Mouse (Mus musculus) CH12.LX (cell line): ENCODE results near the gene Tbc1d22a. TPM values are rescaled to one million over a fixed set of nuclear protein-coding genes. Genes with fewer than 3 reads are reported as not detected.

Experiments
- DNase-seq: peaks from one replicate; pipeline ENCODE4 v3.0.0-alpha.2; 2013; ENCODE audit errors: extremely low read depth
- H3K27ac ChIP-seq: 2 replicates; pipeline ENCODE4 v1.5.1; 2012; ENCODE audit warnings: low read depth, mild to moderate bottlenecking, control low read depth, moderate library complexity; ENCODE audit not compliant: insufficient read depth
- H3K27me3 ChIP-seq: replicated peaks from 2 replicates; pipeline ENCODE3; 2012; ENCODE audit warnings: inconsistent platforms
- H3K36me3 ChIP-seq, 2 experiments: replicated peaks in 1 of 2; 2 replicates each; pipeline versions ENCODE3 to v1.6.1; 2012; ENCODE audit warnings: inconsistent platforms in 1 of 2, low read length in 1 of 2, mild to moderate bottlenecking in 1 of 2, mixed read lengths in 1 of 2, moderate library complexity in 1 of 2; ENCODE audit not compliant: control insufficient read depth in 1 of 2, insufficient read depth in 1 of 2
- H3K4me1 ChIP-seq, 2 experiments: 2 replicates each; pipeline ENCODE4 v1.6.1; 2012; ENCODE audit warnings: inconsistent platforms in 1 of 2, moderate library complexity in 1 of 2; ENCODE audit not compliant: insufficient read depth in 2 of 2, control insufficient read depth in 1 of 2
- H3K4me2 ChIP-seq: 2 replicates; pipeline ENCODE4 v1.6.1; 2012; ENCODE audit warnings: low read depth, mild to moderate bottlenecking, control low read depth; ENCODE audit not compliant: poor library complexity, insufficient read depth, severe bottlenecking
- H3K4me3 ChIP-seq, 3 experiments: fragments of 150-350 bp in 1 of 3; sonication (generic) in 1 of 3; replicated peaks in 1 of 3; 2 replicates each; pipeline versions ENCODE3 to v1.5.1; 2011 to 2012; ENCODE audit warnings: low read depth in 2 of 3, low read length in 2 of 3, mild to moderate bottlenecking in 2 of 3, moderate library complexity in 2 of 3, control low read depth in 1 of 3, improper control_type of control experiment in 1 of 3, inconsistent platforms in 1 of 3, mixed read lengths in 1 of 3; ENCODE audit not compliant: poor library complexity in 1 of 3
- H3K79me2 ChIP-seq: replicated peaks from 2 replicates; pipeline ENCODE4 v1.6.1; 2012; ENCODE audit warnings: mild to moderate bottlenecking, moderate library complexity; ENCODE audit not compliant: control insufficient read depth, poor library complexity, insufficient read depth, severe bottlenecking; ENCODE audit errors: extremely low read depth
- H3K9ac ChIP-seq: 2 replicates; pipeline ENCODE4 v1.6.1; 2012; ENCODE audit warnings: low read depth, mild to moderate bottlenecking, control low read depth, moderate library complexity; ENCODE audit not compliant: insufficient read depth
- H3K9me3 ChIP-seq: replicated peaks from 2 replicates; pipeline ENCODE3; 2012; ENCODE audit warnings: low read length, inconsistent platforms, mixed read lengths
- CHD2 ChIP-seq: IDR thresholded peaks from 2 replicates; pipeline ENCODE4 v1.6.1; 2011; ENCODE audit warnings: low read length, improper control_type of control experiment
- CTCF ChIP-seq, 2 experiments: IDR thresholded peaks in 1 of 2; conservative IDR thresholded peaks in 1 of 2; 2 replicates each; pipeline ENCODE4 v1.5.1; 2011 to 2012; ENCODE audit warnings: low read depth in 2 of 2, low read length in 2 of 2, improper control_type of control experiment in 1 of 2, inconsistent platforms in 1 of 2, mild to moderate bottlenecking in 1 of 2, moderate library complexity in 1 of 2
- E2F4 ChIP-seq: IDR thresholded peaks from 2 replicates; pipeline ENCODE4 v1.6.1; 2011; ENCODE audit warnings: low read depth, low read length, improper control_type of control experiment; ENCODE audit not compliant: insufficient replicate concordance
- ELF1 ChIP-seq: IDR thresholded peaks from 2 replicates; pipeline ENCODE4 v1.6.1; 2014; ENCODE audit warnings: low read depth, mild to moderate bottlenecking, inconsistent platforms, low read length, improper control_type of control experiment
- EP300 ChIP-seq: IDR thresholded peaks from 2 replicates; pipeline ENCODE4 v1.6.1; 2011; ENCODE audit warnings: low read length, improper control_type of control experiment
- ETS1 ChIP-seq: conservative IDR thresholded peaks from 2 replicates; pipeline ENCODE4 v1.6.1; 2012; ENCODE audit warnings: low read depth, mild to moderate bottlenecking, inconsistent platforms, low read length, improper control_type of control experiment, moderate library complexity
- GABPA ChIP-seq: IDR thresholded peaks from 2 replicates; pipeline ENCODE4 v1.6.1; 2012; ENCODE audit warnings: low read depth, low read length, improper control_type of control experiment, inconsistent platforms; ENCODE audit not compliant: insufficient replicate concordance
- HCFC1 ChIP-seq: IDR thresholded peaks from 2 replicates; pipeline ENCODE4 v1.6.1; 2012; ENCODE audit warnings: low read depth, mild to moderate bottlenecking, inconsistent platforms, low read length, improper control_type of control experiment
- IRF4 ChIP-seq: IDR thresholded peaks from 2 replicates; pipeline ENCODE4 v1.6.1; 2014; ENCODE audit warnings: low read depth, mild to moderate bottlenecking, inconsistent platforms, low read length, improper control_type of control experiment
- JUN ChIP-seq: IDR thresholded peaks from 2 replicates; pipeline ENCODE4 v1.6.1; 2011; ENCODE audit warnings: low read depth, mild to moderate bottlenecking, low read length, improper control_type of control experiment, moderate library complexity; ENCODE audit not compliant: insufficient read depth
- JUND ChIP-seq: conservative IDR thresholded peaks from 2 replicates; pipeline ENCODE4 v1.6.1; 2011; ENCODE audit warnings: low read depth, low read length, improper control_type of control experiment
- MAZ ChIP-seq: IDR thresholded peaks from 2 replicates; pipeline ENCODE4 v1.6.1; 2012; ENCODE audit warnings: low read depth, mild to moderate bottlenecking, inconsistent platforms, low read length, improper control_type of control experiment, moderate library complexity
- MXI1 ChIP-seq: IDR thresholded peaks from 2 replicates; pipeline ENCODE4 v1.6.1; 2011; ENCODE audit warnings: mild to moderate bottlenecking, low read depth, low read length, improper control_type of control experiment
- NELFE ChIP-seq: IDR thresholded peaks from 2 replicates; pipeline ENCODE4 v1.6.1; 2011; ENCODE audit warnings: low read depth, low read length, improper control_type of control experiment
- NRF1 ChIP-seq: IDR thresholded peaks from 2 replicates; pipeline ENCODE4 v1.6.1; 2014; ENCODE audit warnings: low read depth, mild to moderate bottlenecking, inconsistent platforms, low read length, improper control_type of control experiment, moderate library complexity
- PAX5 ChIP-seq: IDR thresholded peaks from 2 replicates; pipeline ENCODE4 v1.6.1; 2012; ENCODE audit warnings: low read length, inconsistent platforms, mixed read lengths
- POLR2A ChIP-seq: IDR thresholded peaks from 2 replicates; pipeline ENCODE4 v1.6.1; 2011; ENCODE audit warnings: low read depth, mild to moderate bottlenecking, improper control_type of control experiment, low read length
- RAD21 ChIP-seq: IDR thresholded peaks from 2 replicates; pipeline ENCODE4 v1.6.1; 2011; ENCODE audit warnings: low read depth, mild to moderate bottlenecking, low read length, improper control_type of control experiment, moderate library complexity
- RCOR1 ChIP-seq: conservative IDR thresholded peaks from 2 replicates; pipeline ENCODE4 v1.6.1; 2012; ENCODE audit warnings: low read depth, mild to moderate bottlenecking, inconsistent platforms, low read length, improper control_type of control experiment
- SIN3A ChIP-seq: IDR thresholded peaks from 2 replicates; pipeline ENCODE4 v1.6.1; 2012; ENCODE audit warnings: low read length, improper control_type of control experiment, inconsistent platforms
- SMC3 ChIP-seq: IDR thresholded peaks from 2 replicates; pipeline ENCODE4 v1.6.1; 2011; ENCODE audit warnings: low read depth, low read length, improper control_type of control experiment
- TCF12 ChIP-seq: IDR thresholded peaks from 2 replicates; pipeline ENCODE4 v1.6.1; 2014; ENCODE audit warnings: low read depth, mild to moderate bottlenecking, inconsistent platforms, low read length, improper control_type of control experiment
- UBTF ChIP-seq: IDR thresholded peaks from 2 replicates; pipeline ENCODE4 v1.6.1; 2012; ENCODE audit warnings: low read depth, mild to moderate bottlenecking, inconsistent platforms, low read length, improper control_type of control experiment, moderate library complexity
- USF2 ChIP-seq: conservative IDR thresholded peaks from 2 replicates; pipeline ENCODE4 v1.6.1; 2011; ENCODE audit warnings: low read depth, low read length, improper control_type of control experiment
- ZC3H11A ChIP-seq: IDR thresholded peaks from 2 replicates; pipeline ENCODE4 v1.6.1; 2012; ENCODE audit warnings: low read depth, mild to moderate bottlenecking, inconsistent platforms, low read length, improper control_type of control experiment
- ZKSCAN1 ChIP-seq: IDR thresholded peaks from 2 replicates; pipeline ENCODE4 v1.6.1; 2012; ENCODE audit warnings: low read depth, inconsistent platforms, low read length, improper control_type of control experiment, borderline replicate concordance
- dilution Hi-C: fragments of 300-500 bp; cut with MboI; formaldehyde crosslinking; loops from 2 replicates; pipeline ENCODE4 v1.14.3; 2020; ENCODE audit warnings: low sequenced_read_pairs; ENCODE audit not compliant: extremely low pct_unique_long_range_greater_than_20kb, extremely low pct_ligation_motif_present
- in situ Hi-C: fragments of 300-500 bp; cut with MboI; formaldehyde crosslinking; loops from 3 replicates; pipeline ENCODE4 v1.14.3; 2019; ENCODE audit warnings: low sequenced_read_pairs, low pct_ligation_motif_present, low pct_unique_long_range_greater_than_20kb, mixed read lengths
- polyA plus RNA-seq: library from polyadenylated mRNA; unstranded; fragments of >175 nt; gene quantifications from 2 replicates; pipeline ENCODE4 v1.2.1, GENCODE M21; 2012; ENCODE audit warnings: low read depth; ENCODE audit not compliant: insufficient read length
- total RNA-seq, 2 experiments: library from RNA; depleted of rRNA; stranded (reverse); fragments of 300-350 nt in 1 of 2; fragments of >200 nt in 1 of 2; gene quantifications; 2 replicates each; pipeline ENCODE4 v1.2.3; 2012 to 2014

Tbc1d22a gene
- total and polyA plus RNA-seq, 3 experiments: 17.6 to 20.2 (median 19.4) TPM

- H3K4me1 ChIP-seq: peaks cover 13 to 39% of the 10 kb centered on the region in 2 experiments
- no peaks in the 10 kb centered on the region for H3K79me2 ChIP-seq
- H3K27ac ChIP-seq: no peak overlapping the region
- in situ Hi-C loops: loop anchor here (25.0 kb wide), 1 partner anchor 322 kb away; no protein-coding TSS in a partner anchor
- no peaks in the 10 kb centered on the region for H3K9me3 ChIP-seq
- TF ChIP-seq SIN3A (no peak), TCF12 (no peak), PAX5 (no peak), JUN (no peak), EP300 (no peak), SMC3 (peak; percentile 51), JUND (no peak), ELF1 (no peak), RAD21 (peak; percentile 67), CTCF (conservative IDR thresholded peaks at IDR 0.05 in 1 of 2, IDR thresholded peaks at IDR 0.05 in 1 of 2; ENCODE audit: low read depth in 2 of 2, low read length in 2 of 2) (peak; percentile 45 to 77), UBTF (no peak), ZC3H11A (no peak)
- TF ChIP-seq, all 38 proteins: peak for 3
- dilution Hi-C loops: no loop called here
- peaks cover 26 to 88% of the 10 kb centered on the region in 2 experiments for H3K36me3 ChIP-seq
- H3K27me3 ChIP-seq: no peaks in the 10 kb centered on the region
- no peak overlapping the region for H3K4me3 ChIP-seq
- H3K4me2 ChIP-seq: no peak overlapping the region
- DNase-seq: peak; percentile 39
- no peak overlapping the region for H3K9ac ChIP-seq
These were observed 25.5 kb downstream of the Tbc1d22a start for GRCm38 (mm10) chr15:86239801-86240200.

- dilution Hi-C loops: no loop called here
- no peaks in the 10 kb centered on the region for H3K79me2 ChIP-seq
- TF ChIP-seq NRF1 (no peak), RAD21 (peak; percentile 55), CTCF (conservative IDR thresholded peaks at IDR 0.05 in 1 of 2, IDR thresholded peaks at IDR 0.05 in 1 of 2; ENCODE audit: low read depth in 2 of 2, low read length in 2 of 2) (peak; percentile 72 to 73), SMC3 (peak; percentile 35)
- TF ChIP-seq, all 38 proteins: peak for 3
- Histone ChIP-seq H3K36me3 (peaks cover 21 to 71% of the 10 kb centered on the region in 2 experiments), H3K4me2 (no peak overlapping the region), H3K4me3 (no peak overlapping the region), H3K4me1 (peaks cover 10 to 19% of the 10 kb centered on the region in 2 experiments), H3K9me3 (no peaks in the 10 kb centered on the region), H3K9ac (no peak overlapping the region), H3K27me3 (no peaks in the 10 kb centered on the region), H3K27ac (no peak overlapping the region)
- in situ Hi-C loops: loop anchor here (25.0 kb wide), 1 partner anchor 319 kb away; no protein-coding TSS in a partner anchor
- peak; percentile 58 for DNase-seq
These were observed 29.4 kb downstream of the Tbc1d22a start for GRCm38 (mm10) chr15:86243708-86244107.

- DNase-seq: no peak
- H3K27ac ChIP-seq: no peak overlapping the region
- H3K4me2 ChIP-seq: no peak overlapping the region
- peaks cover 21 to 65% of the 10 kb centered on the region in 2 experiments for H3K36me3 ChIP-seq
- no peak overlapping the region for H3K4me3 ChIP-seq
- H3K4me1 ChIP-seq: peaks cover 5 to 13% of the 10 kb centered on the region in 2 experiments; a peak in 3 of 4 replicates
- TF ChIP-seq MAZ (no peak), IRF4 (no peak), NRF1 (no peak), ZKSCAN1 (no peak), SIN3A (no peak), MXI1 (no peak), GABPA (no peak), HCFC1 (no peak), POLR2A (no peak), E2F4 (no peak), ETS1 (no peak), USF2 (no peak), RCOR1 (no peak), NELFE (no peak), CHD2 (no peak)
- TF ChIP-seq, all 38 proteins: peak for 0
- dilution Hi-C loops: no loop called here
- in situ Hi-C loops: loop anchor here (25.0 kb wide), 1 partner anchor 318 kb away; no protein-coding TSS in a partner anchor
- H3K27me3 ChIP-seq: no peaks in the 10 kb centered on the region
- H3K9ac ChIP-seq: no peak overlapping the region
- H3K79me2 ChIP-seq: no peaks in the 10 kb centered on the region
- H3K9me3 ChIP-seq: no peaks in the 10 kb centered on the region
These were observed 30.1 kb downstream of the Tbc1d22a start for GRCm38 (mm10) chr15:86244380-86244779.
